Mouse (Mus musculus) right cerebral cortex, postnatal 14 days (tissue): ENCODE measurements at regions not wholly inside any gene's neighbourhood (a gene's known extent, or its start where the extent isn't known, plus 50 kb on each side); places are given as distances from the start of the nearest gene placed in this dataset.
"Not testable (repeated sequence)": the region's sequence is repeated elsewhere in the genome, so short reads cannot be mapped to it uniquely, and the experiment has no call there.

Source experiments
- DNase-seq: peaks from one replicate; pipeline ENCODE4 v3.0.0; 2022

DNA sequence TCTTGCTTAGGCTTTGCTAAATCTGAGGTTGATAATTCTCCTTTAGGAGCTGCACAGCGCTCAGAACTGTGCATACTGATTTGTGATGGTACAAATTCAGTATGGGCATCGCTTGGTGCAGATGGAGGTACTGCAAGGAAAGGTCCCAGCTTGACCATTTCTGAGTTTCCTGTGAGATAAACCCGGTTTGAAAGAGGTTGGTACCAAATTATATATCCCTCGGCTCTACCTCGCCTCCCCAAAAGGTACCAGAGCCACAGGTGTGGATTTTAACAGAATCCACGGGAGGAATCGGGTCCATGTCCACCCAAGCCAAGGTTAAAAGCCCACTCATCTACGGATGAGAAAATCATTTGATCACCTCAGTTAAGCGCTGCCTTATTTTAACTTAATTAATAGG, 172.5 kb upstream of the Zfp808 start:
- DNase-seq, result not testable (repeated sequence)

GRCm38 (mm10) chr13:61978856-61979255, 150.8 kb upstream of the Zfp808 start:
- DNase-seq, result not testable (repeated sequence)

GRCm38 (mm10) chr13:61996519-61996918, 133.2 kb upstream of the Zfp808 start:
- not testable (repeated sequence) for DNase-seq

DNA sequence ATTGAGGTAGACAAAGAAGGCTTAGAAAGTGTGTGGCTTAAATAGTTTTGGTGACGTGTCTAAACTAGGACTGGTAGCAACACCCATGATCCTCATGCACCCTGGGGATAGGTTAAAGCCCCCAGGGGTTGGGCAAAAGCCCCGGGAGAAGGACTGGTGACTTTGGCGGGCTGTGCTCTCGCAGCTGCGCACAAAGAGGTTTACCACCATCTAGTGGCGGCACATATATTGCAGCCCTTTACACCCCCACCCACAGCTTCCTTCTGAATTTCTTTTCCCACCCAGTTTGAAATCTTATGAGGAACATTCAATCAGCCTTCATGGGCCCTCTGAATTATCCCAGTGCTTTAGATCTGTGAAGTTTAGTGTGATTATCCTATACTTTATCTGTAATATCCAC, 130.9 kb upstream of the Zfp808 start:
- DNase-seq, result peak; percentile 6

DNA sequence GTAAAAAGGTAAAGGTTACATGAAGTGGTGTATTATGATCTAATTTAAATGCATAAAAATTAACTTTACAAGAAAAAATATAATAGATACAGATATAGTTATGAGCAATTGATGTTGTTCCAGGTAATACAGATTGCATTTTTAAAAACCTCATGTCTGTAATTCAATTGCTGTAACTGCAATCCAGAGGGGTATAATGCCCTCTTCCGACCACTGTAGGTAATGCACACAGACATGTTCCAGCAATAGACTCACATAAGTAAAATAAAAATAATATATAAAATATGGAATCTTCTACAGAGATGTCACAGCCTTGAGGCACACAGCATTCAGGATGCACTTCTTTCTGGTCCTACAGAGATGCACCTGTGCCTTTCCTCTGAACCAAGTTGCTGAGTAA, 122.4 kb upstream of the Zfp808 start:
- peak; percentile 9 for DNase-seq

GRCm38 (mm10) chr13:62015424-62016167, 114.1 kb upstream of the Zfp808 start:
- DNase-seq, result not testable (repeated sequence)

GRCm38 (mm10) chr13:62016168-62016502, 113.6 kb upstream of the Zfp808 start:
- DNase-seq, result not testable (repeated sequence)

GRCm38 (mm10) chr13:62037646-62038045, 92.0 kb upstream of the Zfp808 start:
- not testable (repeated sequence) for DNase-seq

DNA sequence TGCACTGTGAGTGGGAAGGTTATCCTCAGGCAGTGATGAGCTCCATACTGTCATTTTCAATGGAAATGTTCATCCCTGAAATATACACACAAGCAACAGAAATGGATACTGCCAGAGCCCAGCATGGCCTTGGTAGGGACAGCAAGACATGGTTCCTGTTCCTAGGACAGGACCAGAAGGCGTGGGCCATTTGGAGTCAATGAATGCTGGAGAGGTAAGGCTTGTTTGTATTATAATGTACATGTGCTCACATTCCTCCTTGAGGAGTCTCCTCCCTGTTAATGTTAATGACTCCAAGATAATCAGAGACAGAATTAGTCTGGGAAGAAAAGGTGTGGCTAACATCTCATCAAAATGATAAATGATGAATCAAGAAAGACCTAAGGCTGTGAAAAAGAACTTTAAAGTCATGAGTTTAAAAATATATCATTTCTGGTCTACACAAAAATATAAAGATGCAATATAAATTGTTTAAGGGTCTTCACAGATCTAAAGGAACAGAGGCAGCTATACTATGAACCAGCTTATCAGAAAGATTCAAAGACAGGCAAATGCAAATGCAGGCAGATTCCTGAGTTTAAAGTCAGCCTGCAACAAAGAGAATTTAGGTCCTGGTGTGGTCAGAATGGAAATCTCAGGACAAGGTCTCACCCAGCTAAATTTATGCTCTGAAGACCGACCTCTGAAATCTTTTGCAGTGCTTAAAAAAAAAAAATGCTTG, 51.6 kb upstream of the Zfp808 start:
- not testable (repeated sequence) for DNase-seq

GRCm38 (mm10) chr13:62078893-62079292, 50.8 kb upstream of the Zfp808 start:
- not testable (repeated sequence) for DNase-seq
